Mouse (Mus musculus): Measurements from ENCODE around the gene Cnn2.

DNA sequence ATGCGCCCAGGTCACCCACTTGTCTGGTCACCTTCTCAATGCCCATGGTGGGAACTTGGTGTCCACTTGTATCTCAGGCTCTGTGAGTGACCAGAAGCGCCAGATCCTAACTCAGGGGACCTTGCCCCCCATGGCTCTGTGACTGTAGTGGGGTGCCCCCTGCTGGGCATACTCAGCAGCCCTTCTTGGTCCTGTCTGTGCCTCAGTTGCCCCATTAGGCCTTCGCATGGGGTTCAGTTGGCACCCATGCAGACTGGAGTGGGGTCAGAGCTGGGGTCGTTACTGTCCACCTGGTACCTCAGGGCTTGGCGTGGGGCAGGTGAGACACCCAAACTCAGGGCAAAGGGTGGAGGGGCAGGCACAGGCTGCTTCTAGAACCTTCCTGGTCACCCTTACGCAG lies 34.4 kb upstream of the Cnn2 start:
- peak; percentile 81 for TF ChIP-seq CTCF (IDR thresholded peaks at IDR 0.05; ENCODE audit: low read depth)
- TF ChIP-seq EP300 (IDR thresholded peaks at IDR 0.05; ENCODE audit: low read depth) = no peak

Data from liver, postnatal 0 days (tissue).